Mouse (Mus musculus): Measurements from ENCODE around the gene Enox1. TPM values are rescaled to one million over a fixed set of nuclear protein-coding genes. Genes with fewer than 3 reads are reported as not detected.

Enox1 gene
- polyA plus RNA-seq, 1 experiment from 2014 or later, result 6.6 TPM

DNA sequence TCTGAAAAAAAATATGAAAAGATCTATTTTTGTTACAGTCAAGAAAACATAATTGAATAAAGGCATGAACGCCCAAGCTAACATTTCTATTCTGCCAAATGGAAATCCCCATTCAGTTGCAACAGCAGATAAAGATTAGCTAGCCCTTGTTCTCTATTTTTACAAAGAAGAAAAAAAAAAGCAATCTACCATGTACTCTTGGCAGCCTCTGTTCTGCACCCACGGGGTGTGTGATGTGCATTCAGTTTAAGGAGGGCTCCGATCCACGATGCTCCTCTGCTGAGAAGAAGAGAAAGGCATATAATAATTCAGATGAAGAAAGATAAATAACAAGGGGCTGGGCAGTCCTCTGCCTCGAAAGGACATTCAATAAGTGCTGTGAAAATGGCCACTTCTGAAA lies 403.2 kb downstream of the Enox1 start:
- no peak for TF ChIP-seq CTCF (IDR thresholded peaks at IDR 0.05; ENCODE audit: low read depth)
- no peak overlapping the region for H3K27ac ChIP-seq
- H3K36me3 ChIP-seq (ENCODE audit: insufficient read depth, low read length), result no peaks in the 10 kb centered on the region
- WGBS, result 85% methylated on average over 5 of the region's 5 CpGs
- no peak overlapping the region for H3K4me3 ChIP-seq (replicated peaks; ENCODE audit: low read depth, low read length)
- no peaks in the 10 kb centered on the region for H3K27me3 ChIP-seq (ENCODE audit: insufficient read depth, low read length)
- DNase-seq (ENCODE audit: low spot score) (no peak), ATAC-seq (replicated peaks; ENCODE audit: low FRiP score, low read depth) (no peak)
- no peaks in the 10 kb centered on the region for H3K9me3 ChIP-seq (replicated peaks; ENCODE audit: low read length)
- no peak overlapping the region for H3K9ac ChIP-seq (ENCODE audit: low read depth, low read length)
- H3K4me2 ChIP-seq (ENCODE audit: low read length), result no peak overlapping the region
- no peaks in the 10 kb centered on the region for H3K4me1 ChIP-seq (replicated peaks; ENCODE audit: insufficient read depth, low read length)

DNA sequence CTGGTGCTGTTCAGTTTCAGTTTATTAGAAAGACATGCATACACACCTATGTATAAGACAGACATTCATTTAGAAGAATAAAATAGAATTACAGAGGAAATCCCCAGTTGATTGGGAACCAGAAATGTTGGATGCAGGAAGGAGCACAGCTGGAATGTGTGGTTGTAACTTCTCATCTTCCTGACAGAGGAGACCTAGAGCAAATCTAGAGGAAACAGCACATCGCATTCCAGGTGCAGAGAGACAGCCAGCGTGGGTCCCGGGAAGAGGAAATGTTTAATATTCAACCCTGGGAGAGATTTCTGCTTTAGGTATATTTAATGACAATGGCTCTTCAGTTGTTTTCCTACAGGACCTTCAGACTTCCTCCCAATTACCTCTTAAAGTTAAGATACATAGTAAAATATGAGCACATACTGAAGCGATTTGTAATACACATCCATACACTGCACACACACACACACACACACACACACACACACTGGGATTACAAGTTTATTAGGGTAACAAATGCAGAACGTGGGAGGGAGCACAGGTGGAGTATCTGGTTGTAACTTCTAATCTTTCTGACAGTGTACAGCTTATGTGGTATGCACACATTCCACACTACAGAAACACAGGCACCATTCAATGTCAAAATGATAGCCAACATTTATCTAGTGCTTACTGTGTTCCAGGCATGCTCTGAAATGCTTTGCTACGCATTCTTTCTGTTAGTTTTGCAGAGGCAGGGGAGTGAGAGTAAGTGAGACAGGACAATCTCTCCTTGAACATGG lies 405.4 kb downstream of the Enox1 start:
- Histone ChIP-seq H3K27ac (no peak overlapping the region), H3K4me3 (replicated peaks; ENCODE audit: low read depth, low read length) (no peak overlapping the region), H3K4me2 (ENCODE audit: low read length) (no peak overlapping the region), H3K27me3 (ENCODE audit: insufficient read depth, low read length) (no peaks in the 10 kb centered on the region), H3K4me1 (replicated peaks; ENCODE audit: insufficient read depth, low read length) (no peaks in the 10 kb centered on the region), H3K9ac (ENCODE audit: low read depth, low read length) (no peak overlapping the region), H3K36me3 (ENCODE audit: insufficient read depth, low read length) (no peaks in the 10 kb centered on the region), H3K9me3 (replicated peaks; ENCODE audit: low read length) (no peaks in the 10 kb centered on the region)
- TF ChIP-seq CTCF (IDR thresholded peaks at IDR 0.05; ENCODE audit: low read depth), result no peak
- DNase-seq (ENCODE audit: low spot score) (no peak), ATAC-seq (replicated peaks; ENCODE audit: low FRiP score, low read depth) (no peak)
- 47% methylated on average over 6 of the region's 6 CpGs for WGBS

DNA sequence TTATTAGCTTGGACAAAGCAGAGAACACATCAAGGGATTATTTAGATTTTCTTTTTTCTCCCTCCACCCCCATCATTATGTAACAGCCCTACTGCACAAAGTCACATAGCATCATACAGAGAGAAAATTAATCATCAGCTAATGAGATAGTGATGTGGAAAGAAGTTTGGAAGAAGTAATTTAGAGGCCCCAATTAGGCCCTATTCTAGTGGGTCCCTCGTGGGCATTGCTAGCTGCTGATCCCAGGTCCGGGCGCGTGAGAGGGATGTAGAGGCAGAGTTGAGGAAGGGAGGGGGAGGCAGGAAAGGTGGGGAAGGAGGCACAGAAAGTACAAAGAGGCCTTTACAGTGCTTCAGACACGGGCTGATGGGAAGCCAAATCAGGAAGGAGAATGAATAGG lies 407.4 kb downstream of the Enox1 start:
- H3K4me2 ChIP-seq (ENCODE audit: low read length), result no peak overlapping the region
- no peak for ATAC-seq (replicated peaks; ENCODE audit: low FRiP score, low read depth)
- H3K9me3 ChIP-seq (replicated peaks; ENCODE audit: low read length), result no peaks in the 10 kb centered on the region
- no peaks in the 10 kb centered on the region for H3K36me3 ChIP-seq (ENCODE audit: insufficient read depth, low read length)
- TF ChIP-seq CTCF (IDR thresholded peaks at IDR 0.05; ENCODE audit: low read depth), result no peak
- H3K27ac ChIP-seq, result no peak overlapping the region
- 79% methylated on average over 5 of the region's 5 CpGs for WGBS
- no peaks in the 10 kb centered on the region for H3K27me3 ChIP-seq (ENCODE audit: insufficient read depth, low read length)
- DNase-seq (ENCODE audit: low spot score), result peak; percentile 10
- H3K4me3 ChIP-seq (replicated peaks; ENCODE audit: low read depth, low read length), result no peak overlapping the region
- H3K4me1 ChIP-seq (replicated peaks; ENCODE audit: insufficient read depth, low read length), result no peaks in the 10 kb centered on the region
- H3K9ac ChIP-seq (ENCODE audit: low read depth, low read length), result no peak overlapping the region

DNA sequence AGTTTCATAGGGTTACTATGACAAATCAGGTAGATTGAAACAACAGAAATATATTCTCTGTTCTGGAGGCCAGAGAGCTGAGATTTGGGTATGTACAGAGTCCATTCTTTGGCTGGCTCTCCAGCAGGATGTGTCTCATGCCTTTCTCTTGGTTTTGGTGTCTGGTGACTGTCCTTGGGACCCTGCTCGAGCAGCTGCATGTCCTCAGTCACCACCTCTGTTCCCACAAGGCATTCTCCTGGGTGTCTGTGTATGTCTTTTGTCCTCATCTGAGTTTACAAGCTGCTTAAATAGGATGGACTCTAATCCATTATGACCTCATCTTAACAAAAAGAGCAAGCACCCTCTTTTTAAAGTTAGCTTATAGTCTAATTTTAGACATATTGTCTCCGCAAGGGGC lies 410.6 kb downstream of the Enox1 start:
- WGBS, result 87% methylated on average over 2 of the region's 2 CpGs
- Histone ChIP-seq H3K4me3 (replicated peaks; ENCODE audit: low read depth, low read length) (no peak overlapping the region), H3K4me1 (replicated peaks; ENCODE audit: insufficient read depth, low read length) (no peaks in the 10 kb centered on the region), H3K36me3 (ENCODE audit: insufficient read depth, low read length) (no peaks in the 10 kb centered on the region), H3K27me3 (ENCODE audit: insufficient read depth, low read length) (no peaks in the 10 kb centered on the region), H3K9me3 (replicated peaks; ENCODE audit: low read length) (no peaks in the 10 kb centered on the region; the same call in 1 of the 2 replicates), H3K4me2 (ENCODE audit: low read length) (no peak overlapping the region), H3K27ac (no peak overlapping the region), H3K9ac (ENCODE audit: low read depth, low read length) (no peak overlapping the region)
- ATAC-seq (replicated peaks; ENCODE audit: low FRiP score, low read depth) (no peak), DNase-seq (ENCODE audit: low spot score) (no peak)
- no peak for TF ChIP-seq CTCF (IDR thresholded peaks at IDR 0.05; ENCODE audit: low read depth)

DNA sequence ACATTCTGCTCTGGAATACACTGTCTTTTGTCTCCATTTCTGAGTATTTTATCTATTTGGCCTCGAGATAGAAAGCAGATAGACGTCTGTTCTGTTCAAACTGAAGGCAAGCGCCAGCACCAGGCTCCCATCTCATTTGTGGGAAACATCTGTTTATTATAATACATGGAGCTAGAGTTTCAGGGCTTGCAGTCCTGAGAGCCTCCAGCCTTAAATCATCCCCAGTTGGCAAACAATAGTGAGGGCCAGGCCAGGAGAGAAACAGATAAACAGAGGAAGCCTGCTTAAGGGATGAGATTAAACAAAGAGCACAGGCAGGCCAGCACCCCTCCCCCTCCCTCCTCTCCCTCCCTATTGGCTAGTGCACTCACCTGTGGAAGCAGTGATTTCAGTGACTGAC lies 417.9 kb downstream of the Enox1 start:
- no peak for TF ChIP-seq CTCF (IDR thresholded peaks at IDR 0.05; ENCODE audit: low read depth)
- Histone ChIP-seq H3K4me1 (replicated peaks; ENCODE audit: insufficient read depth, low read length) (no peaks in the 10 kb centered on the region), H3K4me3 (replicated peaks; ENCODE audit: low read depth, low read length) (no peak overlapping the region), H3K27ac (no peak overlapping the region), H3K27me3 (ENCODE audit: insufficient read depth, low read length) (no peaks in the 10 kb centered on the region), H3K4me2 (ENCODE audit: low read length) (no peak overlapping the region), H3K36me3 (ENCODE audit: insufficient read depth, low read length) (no peaks in the 10 kb centered on the region), H3K9me3 (replicated peaks; ENCODE audit: low read length) (no peaks in the 10 kb centered on the region; the same call in 1 of the 2 replicates), H3K9ac (ENCODE audit: low read depth, low read length) (no peak overlapping the region)
- WGBS, result 39% methylated on average over 3 of the region's 3 CpGs
- no peak for DNase-seq (ENCODE audit: low spot score)
- ATAC-seq (replicated peaks; ENCODE audit: low FRiP score, low read depth), result no peak

DNA sequence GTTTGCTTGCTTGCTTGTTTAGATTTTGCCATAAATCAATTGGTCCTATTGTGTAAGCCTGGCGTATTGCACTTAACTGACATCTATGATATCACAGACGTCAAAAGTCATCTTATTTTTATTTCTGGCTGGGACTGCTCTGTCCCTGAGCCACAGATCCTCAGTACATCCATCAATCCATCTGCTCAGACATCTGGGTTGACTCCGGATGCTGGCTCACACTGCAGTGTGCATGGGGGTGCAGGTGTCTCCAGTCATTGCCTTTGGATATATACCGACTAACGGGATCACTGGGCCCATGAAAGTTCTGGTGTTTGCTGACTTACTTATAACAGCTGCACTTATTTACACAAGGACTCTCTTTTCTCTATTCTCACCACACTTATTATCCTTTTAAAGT lies 419.8 kb downstream of the Enox1 start:
- ATAC-seq (replicated peaks; ENCODE audit: low FRiP score, low read depth) (no peak), DNase-seq (ENCODE audit: low spot score) (no peak)
- WGBS, result 79% methylated on average over 5 of the region's 5 CpGs
- H3K36me3 ChIP-seq (ENCODE audit: insufficient read depth, low read length), result no peaks in the 10 kb centered on the region
- no peaks in the 10 kb centered on the region for H3K4me1 ChIP-seq (replicated peaks; ENCODE audit: insufficient read depth, low read length)
- no peak overlapping the region for H3K27ac ChIP-seq
- no peak overlapping the region for H3K4me2 ChIP-seq (ENCODE audit: low read length)
- no peak overlapping the region for H3K4me3 ChIP-seq (replicated peaks; ENCODE audit: low read depth, low read length)
- no peak for TF ChIP-seq CTCF (IDR thresholded peaks at IDR 0.05; ENCODE audit: low read depth)
- H3K27me3 ChIP-seq (ENCODE audit: insufficient read depth, low read length), result no peaks in the 10 kb centered on the region
- no peak overlapping the region for H3K9ac ChIP-seq (ENCODE audit: low read depth, low read length)
- no peaks in the 10 kb centered on the region; the same call in 1 of the 2 replicates for H3K9me3 ChIP-seq (replicated peaks; ENCODE audit: low read length)

Measured in kidney, postnatal 0 days (tissue).